Mouse (Mus musculus) hindbrain, embryonic 12.5 days (tissue): ENCODE data around the gene Cyp2a12. TPM values are rescaled to one million over a fixed set of nuclear protein-coding genes. Genes with fewer than 3 reads are reported as not detected.

Source experiments
- polyA plus RNA-seq: library from polyadenylated mRNA; unstranded; fragments of >200 nt; fragmentation: Nextera tagmentation; extraction: Ambion mirVana; gene quantifications from 2 replicates; pipeline ENCODE4 v1.2.1, GENCODE M21; 2016

The Cyp2a12 gene
- polyA plus RNA-seq, 1 experiment from 2014 or later, result not detected

Other genes starting within 250 kb of the Cyp2a12 start
- gene Cyp2g1, start 220.2 kb upstream of the Cyp2a12 start, polyA plus RNA-seq, result not detected in 2 replicates
- 0.46 TPM in 1 of 2 replicates, not detected in the other for gene Cyp2a5, start 193.8 kb upstream of the Cyp2a12 start, polyA plus RNA-seq
- not detected in 2 replicates for gene Cyp2a22, start 89.7 kb upstream of the Cyp2a12 start, polyA plus RNA-seq
- not detected in 2 replicates for gene Cyp2f2, start 90.8 kb downstream of the Cyp2a12 start, polyA plus RNA-seq
- gene Cyp2t4, start 124.6 kb downstream of the Cyp2a12 start, polyA plus RNA-seq, result 0.13 and 0.18 TPM in 2 replicates
- gene Egln2, start 137.7 kb downstream of the Cyp2a12 start, polyA plus RNA-seq, result 95.0 and 102 TPM in 2 replicates
- 86.6 and 101 TPM in 2 replicates for gene Rab4b, start 149.8 kb downstream of the Cyp2a12 start, polyA plus RNA-seq
- gene Gm21983, start 152.0 kb downstream of the Cyp2a12 start, polyA plus RNA-seq, result 0.85 and 1.9 TPM in 2 replicates
- gene Mia, start 152.1 kb downstream of the Cyp2a12 start, polyA plus RNA-seq, result 20.0 and 25.6 TPM in 2 replicates
- gene BC024978, start 166.7 kb downstream of the Cyp2a12 start, polyA plus RNA-seq, result 3.2 and 3.9 TPM in 2 replicates
- 233 and 254 TPM in 2 replicates for gene Snrpa, start 167.2 kb downstream of the Cyp2a12 start, polyA plus RNA-seq
- gene Itpkc, start 199.6 kb downstream of the Cyp2a12 start, polyA plus RNA-seq, result 10.2 and 10.7 TPM in 2 replicates
- 23.2 and 24.3 TPM in 2 replicates for gene Coq8b, start 203.9 kb downstream of the Cyp2a12 start, polyA plus RNA-seq
- 60.2 and 63.0 TPM in 2 replicates for gene Numbl, start 229.4 kb downstream of the Cyp2a12 start, polyA plus RNA-seq